30 mouse cellular contexts compared by ENCODE assay signal in the genomic region with DNA sequence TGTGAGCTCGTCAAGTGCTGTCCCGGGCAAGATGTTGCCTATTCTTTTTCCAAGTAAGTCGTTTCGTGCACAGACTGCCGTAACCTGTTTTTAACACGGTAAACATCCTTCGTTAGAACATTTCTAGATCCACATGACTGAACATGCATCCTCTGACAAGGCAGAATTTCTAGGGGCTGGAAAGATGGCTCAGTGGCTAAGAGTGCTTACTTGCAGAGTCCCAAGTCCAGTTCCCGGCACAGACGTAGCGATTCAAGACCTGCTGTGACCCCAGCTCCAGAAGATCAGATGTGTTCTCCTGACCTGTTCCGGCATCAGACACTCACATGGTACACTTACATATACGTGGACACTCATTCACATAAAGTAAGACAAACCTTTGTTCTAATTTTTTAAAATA. TPM values are rescaled to one million over a fixed set of nuclear protein-coding genes. Genes with fewer than 3 reads are reported as not detected.
A peak's percentile ranks its signal among the peaks of the same experiment; 100 is the strongest.
DNase-seq lines count a peak whose midpoint lies in the region; ATAC-seq lines count a peak whose summit lies in the region.
"Had no signal": no experiment of that assay in that cellular context is flagged by ENCODE, and none has a peak within 500 bp of the region (broad histone marks: within the 10 kb centered on the region; RNA-seq: fewer than 3 reads in every experiment).

No protein-coding gene starts in this region.

- no peak overlapping the region for H3K9ac ChIP-seq in embryonic facial prominence, embryonic 14.5 days (ENCODE audit: low read depth, low read length)
- no peak overlapping the region for H3K9ac ChIP-seq in embryonic facial prominence, embryonic 15.5 days
- no peak overlapping the region for H3K9ac ChIP-seq in kidney, embryonic 15.5 days
- H3K9ac ChIP-seq: embryonic facial prominence, embryonic 12.5 days; forebrain, postnatal 0 days; hindbrain, embryonic 13.5 days; liver, embryonic 12.5 days; midbrain, embryonic 15.5 days; neural tube, embryonic 15.5 days; stomach, embryonic 15.5 days had no signal

- no peak overlapping the region for H3K4me2 ChIP-seq in embryonic facial prominence, embryonic 14.5 days (ENCODE audit: low read depth, low read length)
- H3K4me2 ChIP-seq in embryonic facial prominence, embryonic 15.5 days (replicated peaks), result no peak overlapping the region
- H3K4me2 ChIP-seq in kidney, embryonic 15.5 days, result no peak overlapping the region
- H3K4me2 ChIP-seq: embryonic facial prominence, embryonic 12.5 days; heart, embryonic 11.5 days; hindbrain, embryonic 13.5 days; liver, embryonic 12.5 days; midbrain, embryonic 15.5 days; neural tube, embryonic 15.5 days; stomach, embryonic 15.5 days had no signal

- H3K36me3 ChIP-seq in embryonic facial prominence, embryonic 14.5 days (ENCODE audit: control insufficient read depth, insufficient read depth, low read length), result no peaks in the 10 kb centered on the region
- H3K36me3 ChIP-seq in embryonic facial prominence, embryonic 10.5 days (replicated peaks), result no peaks in the 10 kb centered on the region
- H3K36me3 ChIP-seq in embryonic facial prominence, embryonic 15.5 days, result no peaks in the 10 kb centered on the region
- no peaks in the 10 kb centered on the region for H3K36me3 ChIP-seq in kidney, embryonic 15.5 days
- H3K36me3 ChIP-seq: embryonic facial prominence, embryonic 12.5 days; hindbrain, embryonic 13.5 days; liver, embryonic 12.5 days; midbrain, embryonic 10.5 days; midbrain, embryonic 15.5 days; neural tube, embryonic 15.5 days; stomach, embryonic 15.5 days had no signal

- no peaks in the 10 kb centered on the region for H3K9me3 ChIP-seq in embryonic facial prominence, embryonic 14.5 days (ENCODE audit: control insufficient read depth, low read length)
- no peaks in the 10 kb centered on the region for H3K9me3 ChIP-seq in embryonic facial prominence, embryonic 10.5 days
- no peaks in the 10 kb centered on the region for H3K9me3 ChIP-seq in embryonic facial prominence, embryonic 15.5 days (replicated peaks)
- H3K9me3 ChIP-seq in kidney, embryonic 15.5 days (replicated peaks), result no peaks in the 10 kb centered on the region
- H3K9me3 ChIP-seq: embryonic facial prominence, embryonic 12.5 days; hindbrain, embryonic 13.5 days; liver, embryonic 12.5 days; midbrain, embryonic 10.5 days; midbrain, embryonic 15.5 days; neural tube, embryonic 15.5 days; stomach, embryonic 15.5 days had no signal

- H3K4me1 ChIP-seq in embryonic facial prominence, embryonic 14.5 days (ENCODE audit: control insufficient read depth, insufficient read depth, low read length), result no peaks in the 10 kb centered on the region
- no peaks in the 10 kb centered on the region for H3K4me1 ChIP-seq in embryonic facial prominence, embryonic 10.5 days
- H3K4me1 ChIP-seq in embryonic facial prominence, embryonic 15.5 days, result no peaks in the 10 kb centered on the region
- H3K4me1 ChIP-seq in kidney, embryonic 15.5 days, result peaks cover 9% of the 10 kb centered on the region
- H3K4me1 ChIP-seq: embryonic facial prominence, embryonic 12.5 days; hindbrain, embryonic 13.5 days; liver, embryonic 12.5 days; midbrain, embryonic 10.5 days; midbrain, embryonic 15.5 days; neural tube, embryonic 15.5 days had no signal

- peak; percentile 29 for DNase-seq in embryonic facial prominence, embryonic 14.5 days (ENCODE audit: low spot score)
- DNase-seq in embryonic facial prominence, embryonic 10.5 days (ENCODE audit: low spot score), result no peak
- peak; percentile 71 to 90 for DNase-seq in kidney, postnatal 25 days
- no peak for DNase-seq in layer of hippocampus, adult 11-12 months (ENCODE audit: low spot score)
- DNase-seq: adrenal gland, adult 2 months; adrenal gland, postnatal 36 days; cerebellum, adult 2 months; cerebellum, postnatal 25 days; forebrain, postnatal 0 days; heart, postnatal 4 days; layer of hippocampus, postnatal 36 days; left cerebral cortex, postnatal 4 days; lung, postnatal 10 days; right cerebral cortex, postnatal 25 days had no signal

- no peak overlapping the region for H3K27ac ChIP-seq in embryonic facial prominence, embryonic 14.5 days (replicated peaks; ENCODE audit: low read depth, low read length)
- H3K27ac ChIP-seq in embryonic facial prominence, embryonic 10.5 days (replicated peaks), result no peak overlapping the region
- 0 out of 2 replicates have a peak overlapping the region, but pooled peaks have one; percentile 24 for H3K27ac ChIP-seq in embryonic facial prominence, embryonic 15.5 days (replicated peaks)
- 0 out of 2 replicates have a peak overlapping the region, but pooled peaks have one; percentile 9 for H3K27ac ChIP-seq in kidney, embryonic 15.5 days
- H3K27ac ChIP-seq: embryonic facial prominence, embryonic 12.5 days; hindbrain, embryonic 13.5 days; liver, embryonic 12.5 days; macrophage; midbrain, embryonic 10.5 days; midbrain, embryonic 15.5 days; neural tube, embryonic 15.5 days; stomach, embryonic 15.5 days had no signal

- WGBS in embryonic facial prominence, embryonic 14.5 days, result 79% methylated on average over 12 of the region's 12 CpGs
- WGBS in embryonic facial prominence, embryonic 10.5 days, result 91% methylated on average over 12 of the region's 12 CpGs
- WGBS in embryonic facial prominence, embryonic 15.5 days, result 68% methylated on average over 12 of the region's 12 CpGs
- 84% methylated on average over 12 of the region's 12 CpGs for WGBS in kidney, embryonic 15.5 days

- H3K4me3 ChIP-seq in embryonic facial prominence, embryonic 14.5 days (ENCODE audit: low read depth, low read length), result no peak overlapping the region
- no peak overlapping the region for H3K4me3 ChIP-seq in embryonic facial prominence, embryonic 10.5 days
- no peak overlapping the region for H3K4me3 ChIP-seq in embryonic facial prominence, embryonic 15.5 days (replicated peaks)
- H3K4me3 ChIP-seq in kidney, embryonic 15.5 days (replicated peaks), result no peak overlapping the region
- H3K4me3 ChIP-seq: embryonic facial prominence, embryonic 12.5 days; erythroblast, embryonic 14.5 days; hindbrain, embryonic 13.5 days; liver, embryonic 12.5 days; midbrain, embryonic 10.5 days; midbrain, embryonic 15.5 days; neural tube, embryonic 15.5 days; stomach, embryonic 15.5 days had no signal

- no peaks in the 10 kb centered on the region for H3K27me3 ChIP-seq in embryonic facial prominence, embryonic 14.5 days (replicated peaks; ENCODE audit: control insufficient read depth, insufficient read depth, low read length)
- no peaks in the 10 kb centered on the region for H3K27me3 ChIP-seq in embryonic facial prominence, embryonic 10.5 days (replicated peaks; ENCODE audit: low read depth, poor library complexity, severe bottlenecking)
- no peaks in the 10 kb centered on the region for H3K27me3 ChIP-seq in embryonic facial prominence, embryonic 15.5 days
- H3K27me3 ChIP-seq in kidney, embryonic 15.5 days, result no peaks in the 10 kb centered on the region
- H3K27me3 ChIP-seq: CH12.LX; embryonic facial prominence, embryonic 12.5 days; hindbrain, embryonic 13.5 days; liver, embryonic 12.5 days; midbrain, embryonic 15.5 days; neural tube, embryonic 15.5 days; stomach, embryonic 15.5 days had no signal

- ATAC-seq in embryonic facial prominence, embryonic 14.5 days (ENCODE audit: low read depth), result no peak
- ATAC-seq in embryonic facial prominence, embryonic 15.5 days (ENCODE audit: insufficient number of reproducible peaks, low FRiP score, low TSS enrichment, low read depth), result no peak
- ATAC-seq in kidney, embryonic 15.5 days (replicated peaks; ENCODE audit: low FRiP score), result 0 out of 2 replicates have a peak, but pooled peaks have one; percentile 31
- no peak for ATAC-seq in megakaryocyte progenitor cell, adult 5-6 weeks (replicated peaks; ENCODE audit: poor library complexity)
- no peak for ATAC-seq in megakaryocyte-erythroid progenitor cell, adult 5-6 weeks (replicated peaks; ENCODE audit: low FRiP score, low TSS enrichment, poor library complexity, severe bottlenecking)
- ATAC-seq: activated CD4-positive, CD25-positive, alpha-beta regulatory T cell, adult 4 months; forebrain, postnatal 0 days; liver, embryonic 12.5 days; midbrain, embryonic 15.5 days had no signal

RNA-seq across cellular contexts. Expression of a gene that starts 10.2 kb away (rescaled TPM):
- 13.1 and 14.0 TPM in 2 replicates for polyA plus RNA-seq in embryonic facial prominence, embryonic 14.5 days (2014; fragmentation: Nextera tagmentation; extraction: Ambion mirVana)
- 4.0 and 4.1 TPM in 2 replicates for polyA plus RNA-seq in embryonic facial prominence, embryonic 10.5 days (2016; fragmentation: Nextera tagmentation; extraction: Ambion mirVana)
- polyA plus RNA-seq in embryonic facial prominence, embryonic 15.5 days (2015; fragmentation: Nextera tagmentation; extraction: Ambion mirVana), result 8.7 and 9.8 TPM in 2 replicates
- 10.1 and 11.1 TPM in 2 replicates for polyA plus RNA-seq in kidney, embryonic 15.5 days (2015; fragmentation: Nextera tagmentation; extraction: Ambion mirVana)
- total RNA-seq in megakaryocyte progenitor cell, adult 5-6 weeks (2015), result 8.7 and 11.6 TPM in 2 replicates
- 14.3 and 15.3 TPM in 2 replicates for total RNA-seq in megakaryocyte progenitor cell, adult 5-6 weeks (2017)
- 4.4 and 17.7 TPM in 2 replicates for total RNA-seq in megakaryocyte-erythroid progenitor cell, adult 5-6 weeks (2014; fragmentation: Nextera tagmentation)
- 4.0 and 6.6 TPM in 2 replicates for total RNA-seq in megakaryocyte-erythroid progenitor cell, adult 5-6 weeks (2017)

Comparison
In these comparisons a context has a peak if more than half of its experiments do, and no peak if none do; other contexts are left out.
1. DNase-seq: peak in embryonic facial prominence, embryonic 14.5 days (single experiment) and kidney, postnatal 25 days (2 of 2); none in embryonic facial prominence, embryonic 10.5 days (single experiment) and layer of hippocampus, adult 11-12 months (single experiment).
2. H3K27ac ChIP-seq: peak in embryonic facial prominence, embryonic 15.5 days (single experiment) and kidney, embryonic 15.5 days (single experiment); none in embryonic facial prominence, embryonic 14.5 days (single experiment) and embryonic facial prominence, embryonic 10.5 days (single experiment).